Mouse (Mus musculus) 3T3-L1 (cell line): ENCODE data around the gene Ptpn18.

Source experiments
- DNase-seq: peaks from one replicate; pipeline ENCODE4 v3.0.0-alpha.2; 2015; ENCODE audit warnings: low read depth, low spot score

The Ptpn18 gene

GRCm38 (mm10) chr1:34465445-34465844, 5.9 kb downstream of the Ptpn18 start:
- DNase-seq: no peak

GRCm38 (mm10) chr1:34468051-34468450, 8.5 kb downstream of the Ptpn18 start:
- no peak for DNase-seq

- DNase-seq: no peak
These were observed 8.9 kb downstream of the Ptpn18 start for GRCm38 (mm10) chr1:34468500-34468899.

- no peak for DNase-seq
These were observed 10.2 kb downstream of the Ptpn18 start for GRCm38 (mm10) chr1:34469801-34470200.

GRCm38 (mm10) chr1:34472427-34473300, 13.1 kb downstream of the Ptpn18 start:
- DNase-seq: no peak

GRCm38 (mm10) chr1:34478891-34479655, 19.5 kb downstream of the Ptpn18 start:
- DNase-seq: no peak

GRCm38 (mm10) chr1:34480801-34481200, 21.2 kb downstream of the Ptpn18 start:
- no peak for DNase-seq

- no peak for DNase-seq
These were observed 22.5 kb downstream of the Ptpn18 start for GRCm38 (mm10) chr1:34481920-34482669.

- no peak for DNase-seq
These were observed 24.9 kb downstream of the Ptpn18 start for GRCm38 (mm10) chr1:34484470-34484869.

GRCm38 (mm10) chr1:34485461-34486188, 26.1 kb downstream of the Ptpn18 start:
- no peak for DNase-seq

- no peak for DNase-seq
These were observed 27.8 kb downstream of the Ptpn18 start for GRCm38 (mm10) chr1:34487383-34487782.

- DNase-seq: no peak
These were observed 30.4 kb downstream of the Ptpn18 start for GRCm38 (mm10) chr1:34489852-34490541.

GRCm38 (mm10) chr1:34491480-34491879, 31.9 kb downstream of the Ptpn18 start:
- no peak for DNase-seq

- peak; percentile 50 for DNase-seq
These were observed 43.4 kb downstream of the Ptpn18 start for GRCm38 (mm10) chr1:34502991-34503390.

GRCm38 (mm10) chr1:34505307-34505706, 45.7 kb downstream of the Ptpn18 start:
- no peak for DNase-seq

GRCm38 (mm10) chr1:34505970-34506551, 46.5 kb downstream of the Ptpn18 start:
- DNase-seq: no peak

- DNase-seq: no peak
These were observed 48.4 kb downstream of the Ptpn18 start for GRCm38 (mm10) chr1:34507986-34508385.

GRCm38 (mm10) chr1:34510575-34510981, 51.0 kb downstream of the Ptpn18 start:
- no peak for DNase-seq

- no peak for DNase-seq
These were observed 51.5 kb downstream of the Ptpn18 start for GRCm38 (mm10) chr1:34511027-34511426.

GRCm38 (mm10) chr1:34513068-34513467, 53.5 kb downstream of the Ptpn18 start:
- no peak for DNase-seq
